15 mouse cellular contexts compared by ENCODE assay signal in genomic region chr3:38613706-38614105, GRCm38 (mm10).
DNase-seq lines count a peak whose midpoint lies in the region; ATAC-seq and TF ChIP-seq lines count a peak whose summit lies in the region.
"Had no signal": no experiment of that assay in that cellular context is flagged by ENCODE, and none has a peak within 500 bp of the region (broad histone marks: within the 10 kb centered on the region; RNA-seq: fewer than 3 reads in every experiment).

No protein-coding gene starts in this region.

- intact Hi-C loops in left cerebral cortex, adult 2 months (cut with DNase I) = no loop called here
- intact Hi-C loops in left cerebral cortex, postnatal 10 days (cut with DNase I) = no loop called here
- intact Hi-C loops in left cerebral cortex, postnatal 36 days (cut with DNase I) = no loop called here
- intact Hi-C loops in gastrocnemius, postnatal 14 days (cut with DNase I; ENCODE audit: low total_unique reads) = no loop called here

- no peak overlapping the region for H3K27ac ChIP-seq in left cerebral cortex, adult 2 months
- H3K27ac ChIP-seq: forebrain, embryonic 15.5 days; hindbrain, embryonic 15.5 days; limb, embryonic 15.5 days; macrophage had no signal

- H3K4me3 ChIP-seq in left cerebral cortex, adult 2 months = no peak overlapping the region
- H3K4me3 ChIP-seq: forebrain, embryonic 15.5 days; hindbrain, embryonic 15.5 days; limb, embryonic 15.5 days had no signal

- TF ChIP-seq CTCF in left cerebral cortex, adult 2 months (IDR thresholded peaks at IDR 0.05) = peak; percentile 6; the same call in 1 of the 2 replicates

- DNase-seq in CD4-positive, CD25-positive, alpha-beta regulatory T cell, adult 2 months (ENCODE audit: low read depth, low spot score) = peak; percentile 14
- no peak for DNase-seq in left cerebral cortex, adult 2 months (ENCODE audit: extremely low spot score in 1 of 2, low spot score in 2 of 2)
- DNase-seq in left cerebral cortex, postnatal 10 days (ENCODE audit: extremely low spot score in 1 of 2, low spot score in 2 of 2) = no peak
- DNase-seq in ES-CJ7 (ENCODE audit: low read depth, low spot score) = peak; percentile 8
- DNase-seq in naive thymus-derived CD4-positive, alpha-beta T cell, adult 2 months (ENCODE audit: low read depth) = peak; percentile 5
- no peak for DNase-seq in left cerebral cortex, postnatal 36 days (ENCODE audit: low spot score in 2 of 2)
- DNase-seq in gastrocnemius, postnatal 14 days = no peak
- DNase-seq: adrenal gland, postnatal 10 days; kidney, postnatal 25 days had no signal

- no peak for ATAC-seq in CD4-positive, CD25-positive, alpha-beta regulatory T cell, adult 4 months
- ATAC-seq: forebrain, embryonic 15.5 days; midbrain, embryonic 16.5 days had no signal

Comparison
In these comparisons a context has a peak if more than half of its experiments do, and no peak if none do; other contexts are left out.
1. DNase-seq: peak in CD4-positive, CD25-positive, alpha-beta regulatory T cell, adult 2 months (single experiment), ES-CJ7 (single experiment) and naive thymus-derived CD4-positive, alpha-beta T cell, adult 2 months (single experiment); none in left cerebral cortex, adult 2 months (0 of 2), left cerebral cortex, postnatal 10 days (0 of 2), left cerebral cortex, postnatal 36 days (0 of 2) and gastrocnemius, postnatal 14 days (single experiment).